Mouse (Mus musculus): ENCODE data around the gene Gm20388.

DNA sequence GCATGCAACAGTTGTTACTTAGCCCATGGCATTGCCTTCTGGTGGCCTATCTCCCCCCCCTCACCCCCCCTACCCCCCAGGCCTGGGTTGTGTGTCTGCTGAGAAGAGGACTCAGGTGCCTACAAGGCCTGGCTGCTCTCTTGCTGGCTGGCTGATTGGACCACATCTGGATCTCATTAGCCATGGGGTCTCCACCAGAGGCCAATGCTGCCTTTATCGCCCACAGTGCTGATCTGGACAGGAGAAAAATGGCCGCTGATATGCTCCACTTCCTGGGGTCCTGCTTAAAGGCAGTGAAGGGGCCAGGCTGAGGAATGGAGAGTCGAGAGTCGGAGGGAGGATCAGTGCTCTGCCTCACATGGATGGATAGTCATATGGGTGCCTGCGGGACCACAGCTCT, 935.4 kb downstream of the Gm20388 start:
- TF ChIP-seq ZC3H11A (IDR thresholded peaks at IDR 0.05; ENCODE audit: borderline replicate concordance, low read depth, low read length) = no peak
- no peak for TF ChIP-seq MAFK (IDR thresholded peaks at IDR 0.05; ENCODE audit: insufficient read depth, low read depth, low read length)
- TF ChIP-seq HCFC1 (IDR thresholded peaks at IDR 0.05; ENCODE audit: borderline replicate concordance, insufficient read depth, low read length) = no peak
- TF ChIP-seq ZNF384 (IDR thresholded peaks at IDR 0.05; ENCODE audit: low read depth, low read length) = no peak
- TF ChIP-seq CHD2 (IDR thresholded peaks at IDR 0.05; ENCODE audit: low read depth, low read length) = no peak
